Mouse (Mus musculus): ENCODE data around the gene Zranb3.
"Not testable (repeated sequence)": the region's sequence is repeated elsewhere in the genome, so short reads cannot be mapped to it uniquely, and the experiment has no call there.

Gene Zranb3

GRCm38 (mm10) chr1:127989876-127990731 lies 112.7 kb downstream of the Zranb3 start:
- CTCF ChIA-PET, result no interaction called here

- CTCF ChIA-PET, result no interaction called here
Measured at GRCm38 (mm10) chr1:127989387-127989786, 113.5 kb downstream of the Zranb3 start.

DNA sequence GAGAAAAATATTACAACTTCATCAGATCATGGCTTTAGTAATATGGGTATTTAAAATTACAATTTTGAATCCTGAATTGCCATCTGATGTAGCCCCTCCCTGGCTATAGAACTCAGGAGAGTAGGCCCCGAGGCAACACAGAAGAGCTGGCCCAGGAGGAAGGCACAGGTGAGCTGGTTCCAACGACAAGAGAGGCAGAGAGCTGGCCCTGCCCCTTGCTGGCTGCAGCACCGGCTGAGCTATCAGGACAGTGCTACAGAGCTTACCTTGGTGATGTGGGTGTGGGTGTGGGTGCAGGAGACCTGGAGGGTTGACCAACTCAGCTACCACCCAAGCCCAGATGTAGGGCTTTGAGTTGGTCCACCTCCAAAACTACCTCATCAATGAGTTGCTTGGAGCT lies 114.6 kb downstream of the Zranb3 start:
- CTCF ChIA-PET, result no interaction called here

DNA sequence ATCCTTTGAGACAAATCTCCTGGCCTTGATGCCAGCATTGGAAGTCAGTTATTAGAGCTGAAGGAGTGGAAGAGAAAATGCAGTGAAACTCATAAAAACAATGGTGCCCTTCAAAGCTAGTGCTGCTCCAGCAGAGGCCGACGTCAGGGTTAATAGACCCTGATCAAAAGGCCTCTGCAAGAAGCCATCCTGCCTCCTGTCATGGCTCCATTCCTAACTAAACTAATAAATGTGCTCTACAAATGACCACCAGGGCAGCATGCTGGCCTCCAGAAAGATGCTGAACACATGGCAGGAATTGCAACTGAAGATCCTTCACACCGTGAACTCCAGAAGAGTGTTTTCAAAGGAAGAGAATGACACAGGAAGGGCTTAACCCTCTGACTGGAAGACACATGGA lies 117.5 kb downstream of the Zranb3 start:
- CTCF ChIA-PET, result no interaction called here

GRCm38 (mm10) chr1:127983274-127983993 lies 119.4 kb downstream of the Zranb3 start:
- CTCF ChIA-PET, result no interaction called here

DNA sequence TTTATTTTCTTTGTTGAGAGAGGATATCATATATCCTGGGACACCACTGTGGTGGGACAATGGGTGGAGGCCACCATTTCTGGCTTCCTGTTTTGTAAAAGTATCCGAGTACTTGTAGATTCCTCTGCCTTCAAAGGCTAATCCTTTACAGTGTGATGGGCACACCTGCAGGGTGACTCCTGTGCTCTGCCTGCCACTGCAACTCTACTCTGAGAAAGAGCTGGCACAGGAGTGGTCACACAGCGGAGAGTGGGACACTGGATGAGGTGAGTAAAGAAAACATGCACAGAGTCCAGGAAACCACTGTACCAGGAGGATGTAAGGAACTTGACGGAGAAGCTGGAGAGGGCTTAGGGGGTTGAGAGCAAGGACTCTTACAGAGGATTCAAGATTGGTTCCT lies 120.6 kb downstream of the Zranb3 start:
- CTCF ChIA-PET, result no interaction called here

GRCm38 (mm10) chr1:127980911-127981559 lies 121.8 kb downstream of the Zranb3 start:
- CTCF ChIA-PET, result no interaction called here

GRCm38 (mm10) chr1:127978125-127978524 lies 124.7 kb downstream of the Zranb3 start:
- CTCF ChIA-PET, result no interaction called here

DNA sequence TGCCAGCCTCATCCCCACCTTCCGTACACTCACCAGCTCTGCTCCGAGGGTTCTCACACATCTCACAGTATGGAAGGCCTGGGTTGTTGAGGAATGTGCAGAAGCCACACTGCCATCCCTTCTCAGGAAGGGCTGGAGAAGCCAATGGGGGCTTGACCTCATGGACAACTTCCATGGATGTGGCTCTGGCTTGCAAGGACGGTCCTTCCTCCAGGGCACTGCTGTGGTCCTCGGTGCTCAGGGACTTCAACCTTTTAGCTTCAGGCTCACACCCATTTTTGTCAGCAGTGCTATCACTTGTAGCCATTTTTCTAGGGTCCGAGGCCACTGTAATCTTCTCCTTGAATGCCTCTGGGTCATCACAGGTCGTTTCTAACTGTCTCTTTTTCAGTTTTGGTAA lies 126.7 kb downstream of the Zranb3 start:
- CTCF ChIA-PET, result no interaction called here

GRCm38 (mm10) chr1:127975676-127976075 lies 127.2 kb downstream of the Zranb3 start:
- CTCF ChIA-PET, result no interaction called here

DNA sequence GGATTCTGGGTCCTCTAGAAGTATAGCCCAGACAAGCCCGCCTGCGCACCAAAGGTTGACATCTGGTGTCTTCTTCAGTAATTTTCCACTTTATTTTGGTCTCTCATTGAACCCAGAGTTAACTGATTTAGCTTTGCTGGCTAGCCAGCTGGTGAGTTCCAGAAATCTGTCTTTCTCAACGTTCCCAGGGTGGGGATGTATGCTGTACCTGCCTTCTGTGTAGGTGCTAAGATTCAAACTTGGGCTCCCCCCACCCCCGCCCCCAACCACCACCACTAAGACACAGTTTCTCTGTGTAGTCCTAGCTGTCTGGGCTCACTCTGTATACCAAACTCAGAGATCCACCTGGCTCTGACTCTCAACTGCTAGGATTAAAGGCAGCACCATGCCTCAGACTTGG lies 128.8 kb downstream of the Zranb3 start:
- CTCF ChIA-PET, result no interaction called here

DNA sequence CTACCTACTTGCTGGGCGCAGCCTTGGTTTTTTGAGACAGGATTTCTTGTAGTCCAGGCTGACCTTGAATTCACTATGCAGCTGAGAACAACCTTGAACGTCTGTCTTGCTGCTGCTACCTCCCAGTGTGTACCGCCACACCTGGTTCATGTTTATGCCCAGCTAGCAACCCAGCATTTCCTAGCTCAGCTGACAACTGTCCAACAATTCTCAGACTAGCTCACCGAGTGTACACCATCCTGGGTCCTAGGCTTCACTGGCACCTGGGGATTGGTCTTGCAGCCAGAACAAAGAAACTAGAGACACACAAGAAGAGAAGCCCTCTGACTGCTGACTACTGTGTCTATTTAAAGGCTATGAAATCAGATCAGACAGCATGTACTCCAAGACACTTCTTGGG lies 132.0 kb downstream of the Zranb3 start:
- CTCF ChIA-PET, result no interaction called here

DNA sequence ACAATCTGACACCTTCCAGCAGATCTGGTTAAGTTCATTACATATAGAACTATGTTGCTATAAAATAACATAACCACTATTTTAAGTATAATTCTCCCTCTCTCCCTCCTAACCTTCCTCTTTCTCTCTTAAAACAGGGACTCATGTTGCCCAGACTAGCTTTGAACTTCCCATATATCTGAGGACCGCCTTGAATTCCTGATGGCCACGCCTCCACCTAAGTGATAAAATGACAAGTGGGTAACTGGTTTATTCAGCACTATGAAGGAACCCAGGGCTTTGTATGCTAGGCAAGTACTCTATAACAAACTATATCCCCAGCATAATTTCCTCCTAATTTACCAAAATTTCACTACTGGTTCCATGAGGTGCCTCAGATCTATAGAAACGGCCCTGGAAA lies 139.5 kb downstream of the Zranb3 start:
- CTCF ChIA-PET, result no interaction called here

GRCm38 (mm10) chr1:127961140-127961539 lies 141.7 kb downstream of the Zranb3 start:
- CTCF ChIA-PET, result no interaction called here

DNA sequence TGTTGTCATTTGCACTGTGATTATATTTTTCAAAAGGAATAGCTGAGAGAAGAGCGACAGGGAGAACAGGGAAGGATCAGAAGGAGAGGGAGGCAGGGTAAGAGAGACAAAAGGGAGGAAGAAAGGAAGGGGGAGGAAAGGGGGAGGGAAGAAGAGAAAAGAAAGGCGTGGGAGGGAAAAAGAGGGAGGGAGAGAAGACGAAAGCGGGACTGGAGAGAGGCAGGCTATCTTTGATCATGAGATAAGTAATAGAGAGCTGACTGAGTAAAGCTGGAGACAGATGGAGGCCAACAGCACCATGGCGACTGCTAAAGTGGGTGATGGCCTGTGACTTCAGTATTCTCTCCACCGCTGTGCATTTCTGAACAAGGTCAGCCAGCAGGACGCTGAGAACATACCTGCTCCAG lies 143.5 kb downstream of the Zranb3 start:
- CTCF ChIA-PET, result no interaction called here

- CTCF ChIA-PET, result no interaction called here
Measured at GRCm38 (mm10) chr1:127958801-127959200, 144.0 kb downstream of the Zranb3 start.

DNA sequence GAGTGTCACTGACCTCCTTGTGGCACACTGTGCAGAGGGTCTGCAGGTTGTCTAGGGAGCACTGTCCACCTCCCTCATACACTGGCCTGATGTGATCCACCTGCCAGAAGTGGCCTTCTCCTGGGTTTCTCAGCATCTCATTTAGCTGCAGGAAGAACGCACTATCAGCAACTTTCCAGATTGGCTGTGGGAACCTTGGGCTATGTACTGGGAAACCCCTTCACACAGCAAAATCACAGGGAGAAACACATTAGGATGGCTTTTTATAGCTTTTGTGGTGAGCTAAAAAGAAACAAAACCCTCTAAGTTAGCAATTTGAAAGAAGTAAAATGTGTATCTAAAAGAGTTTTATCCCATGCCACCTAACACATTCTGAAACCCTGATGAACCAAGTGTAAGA lies 146.3 kb downstream of the Zranb3 start:
- CTCF ChIA-PET, result no interaction called here

GRCm38 (mm10) chr1:127954800-127955199 lies 148.0 kb downstream of the Zranb3 start:
- CTCF ChIA-PET, result no interaction called here

GRCm38 (mm10) chr1:127954198-127954597 lies 148.6 kb downstream of the Zranb3 start:
- CTCF ChIA-PET, result not testable (repeated sequence)

DNA sequence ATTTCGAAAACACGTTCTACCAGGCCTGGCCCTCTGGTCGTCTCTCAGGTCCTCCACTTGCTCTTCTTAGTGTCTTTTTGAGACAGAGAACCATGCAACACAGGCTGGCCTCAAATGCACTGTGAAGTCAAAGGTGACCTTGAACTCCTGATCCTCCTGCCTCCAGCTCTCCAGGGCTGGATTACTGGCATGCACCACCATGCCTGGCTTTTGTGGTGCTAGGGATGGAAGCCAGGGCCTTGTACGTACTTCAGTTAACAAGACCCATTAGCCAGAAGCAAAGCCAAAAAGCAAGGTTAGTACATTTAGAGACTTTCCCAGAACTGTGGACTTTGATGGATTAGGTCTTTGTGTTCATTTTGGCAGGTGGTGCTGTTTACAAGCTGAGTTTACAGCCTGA lies 150.6 kb downstream of the Zranb3 start:
- CTCF ChIA-PET, result no interaction called here

GRCm38 (mm10) chr1:127948748-127949147 lies 154.1 kb downstream of the Zranb3 start:
- CTCF ChIA-PET, result interaction anchor here (0.5 kb wide), 1 partner anchor 26 kb away, joined by 4 read pairs; no protein-coding TSS in a partner anchor

GRCm38 (mm10) chr1:127946615-127947249 lies 156.1 kb downstream of the Zranb3 start:
- CTCF ChIA-PET, result no interaction called here

All from spleen, embryonic (tissue).